Mouse (Mus musculus): ENCODE results near the gene Samd4b.

DNA sequence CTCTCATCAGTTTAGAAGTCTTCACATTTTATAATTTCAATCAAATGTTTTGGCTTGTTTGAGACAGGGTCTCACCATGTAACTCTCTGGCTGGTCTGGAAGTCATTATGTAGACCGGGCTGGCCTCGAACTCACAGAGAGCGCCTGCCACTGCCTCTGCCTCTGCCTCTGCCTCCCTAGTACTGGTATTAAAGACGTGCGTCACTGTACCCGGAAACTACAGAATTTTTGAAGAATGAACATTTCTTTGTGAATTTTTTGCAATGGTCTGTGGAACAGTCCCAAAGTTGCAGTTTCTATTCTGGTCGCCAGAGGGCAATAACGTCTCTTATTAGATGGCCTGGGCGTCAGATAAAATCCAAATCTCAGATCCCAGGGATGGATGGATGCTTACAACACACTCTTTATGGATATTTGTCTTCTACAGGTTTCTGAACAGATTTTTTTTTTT lies 224.8 kb downstream of the Samd4b start:
- TF ChIP-seq CTCF (conservative IDR thresholded peaks at IDR 0.05; ENCODE audit: low read length) (peak; percentile 86), POU5F1 (IDR thresholded peaks at IDR 0.05; ENCODE audit: borderline replicate concordance, low read length) (no peak)

Data from E14TG2a.4 (cell line).